In genomic region chr6:99063982-99064484, GRCm38 (mm10) we compare ENCODE assay signal across 18 mouse cellular contexts.
DNase-seq lines count a peak whose midpoint lies in the region; ATAC-seq and TF ChIP-seq lines count a peak whose summit lies in the region.
"Had no signal": no experiment of that assay in that cellular context is flagged by ENCODE, and none has a peak within 500 bp of the region (broad histone marks: within the 10 kb centered on the region; RNA-seq: fewer than 3 reads in every experiment).

No protein-coding gene starts in this region.

- no peaks in the 10 kb centered on the region for H3K36me3 ChIP-seq in lung, embryonic 15.5 days
- no peaks in the 10 kb centered on the region for H3K36me3 ChIP-seq in embryonic facial prominence, embryonic 10.5 days (replicated peaks)
- H3K36me3 ChIP-seq in embryonic facial prominence, embryonic 15.5 days: no peaks in the 10 kb centered on the region
- H3K36me3 ChIP-seq in stomach, postnatal 0 days (ENCODE audit: control insufficient read depth, insufficient read depth, low read length): no peaks in the 10 kb centered on the region
- H3K36me3 ChIP-seq: hindbrain, embryonic 12.5 days; liver, embryonic 13.5 days; midbrain, embryonic 13.5 days had no signal

- TF ChIP-seq CTCF in stomach, postnatal 0 days (IDR thresholded peaks at IDR 0.05; ENCODE audit: low read depth): no peak

- H3K9ac ChIP-seq in lung, embryonic 15.5 days: no peak overlapping the region
- no peak overlapping the region for H3K9ac ChIP-seq in embryonic facial prominence, embryonic 15.5 days
- no peak overlapping the region for H3K9ac ChIP-seq in stomach, postnatal 0 days (ENCODE audit: low read length)
- H3K9ac ChIP-seq: forebrain, embryonic 13.5 days; hindbrain, embryonic 12.5 days; liver, embryonic 13.5 days; midbrain, embryonic 13.5 days had no signal

- H3K4me1 ChIP-seq in lung, embryonic 15.5 days: peaks cover 32% of the 10 kb centered on the region
- peaks cover 54% of the 10 kb centered on the region for H3K4me1 ChIP-seq in embryonic facial prominence, embryonic 10.5 days
- H3K4me1 ChIP-seq in embryonic facial prominence, embryonic 15.5 days: peaks cover 38% of the 10 kb centered on the region
- peaks cover 5% of the 10 kb centered on the region; the same call in 1 of the 2 replicates for H3K4me1 ChIP-seq in stomach, postnatal 0 days (replicated peaks; ENCODE audit: control insufficient read depth, insufficient read depth)

- H3K4me3 ChIP-seq in lung, embryonic 15.5 days: no peak overlapping the region
- no peak overlapping the region for H3K4me3 ChIP-seq in embryonic facial prominence, embryonic 10.5 days
- no peak overlapping the region for H3K4me3 ChIP-seq in embryonic facial prominence, embryonic 15.5 days (replicated peaks)
- H3K4me3 ChIP-seq in stomach, postnatal 0 days (ENCODE audit: low read depth, low read length): no peak overlapping the region
- H3K4me3 ChIP-seq: forebrain, embryonic 13.5 days; hindbrain, embryonic 12.5 days; liver, embryonic 13.5 days; midbrain, embryonic 13.5 days had no signal

- no peak overlapping the region for H3K4me2 ChIP-seq in lung, embryonic 15.5 days
- 0 out of 2 replicates have a peak overlapping the region, but pooled peaks have one; percentile 12 for H3K4me2 ChIP-seq in embryonic facial prominence, embryonic 15.5 days (replicated peaks)
- H3K4me2 ChIP-seq in stomach, postnatal 0 days (replicated peaks; ENCODE audit: low read depth): no peak overlapping the region
- H3K4me2 ChIP-seq: forebrain, embryonic 13.5 days; hindbrain, embryonic 12.5 days; liver, embryonic 13.5 days; midbrain, embryonic 13.5 days had no signal

- no peak for DNase-seq in lung, postnatal 10 days
- DNase-seq in embryonic facial prominence, embryonic 10.5 days (ENCODE audit: low spot score): no peak
- no peak for DNase-seq in stomach, postnatal 0 days (ENCODE audit: low spot score)
- DNase-seq in cerebellum, adult 11-12 months: no peak
- DNase-seq in kidney, postnatal 25 days: no peak
- DNase-seq: adrenal gland, adult 8-10 months; cerebellum, adult 11 months; cerebellum, postnatal 36 days; left cerebral cortex, postnatal 4 days; liver, embryonic 13.5 days; thymus, adult 2 months had no signal

- peak overlapping the region; percentile 37 for H3K27ac ChIP-seq in lung, embryonic 15.5 days
- 0 out of 2 replicates have a peak overlapping the region, but pooled peaks have one; percentile 32 for H3K27ac ChIP-seq in embryonic facial prominence, embryonic 10.5 days (replicated peaks)
- peak overlapping the region; percentile 44; the same call in 1 of the 2 replicates for H3K27ac ChIP-seq in embryonic facial prominence, embryonic 15.5 days (replicated peaks)
- H3K27ac ChIP-seq in stomach, postnatal 0 days (replicated peaks): peak overlapping the region; percentile 49; the same call in 1 of the 2 replicates
- H3K27ac ChIP-seq: forebrain, embryonic 13.5 days; hindbrain, embryonic 12.5 days; liver, embryonic 13.5 days; macrophage; midbrain, embryonic 13.5 days had no signal

- peak; percentile 61 for ATAC-seq in lung, embryonic 15.5 days (ENCODE audit: borderline replicate concordance, extremely low read depth, low FRiP score, low TSS enrichment)
- ATAC-seq in embryonic facial prominence, embryonic 15.5 days (ENCODE audit: insufficient number of reproducible peaks, low FRiP score, low TSS enrichment, low read depth): peak; percentile 59; the same call in 1 of the 2 replicates
- peak; percentile 68; the same call in 1 of the 2 replicates for ATAC-seq in stomach, postnatal 0 days (ENCODE audit: low FRiP score, low TSS enrichment)
- ATAC-seq: CD4-positive, CD25-positive, alpha-beta regulatory T cell, adult 4 months; forebrain, embryonic 13.5 days; midbrain, embryonic 13.5 days had no signal

- no peaks in the 10 kb centered on the region for H3K9me3 ChIP-seq in lung, embryonic 15.5 days
- H3K9me3 ChIP-seq in embryonic facial prominence, embryonic 10.5 days: no peaks in the 10 kb centered on the region
- no peaks in the 10 kb centered on the region for H3K9me3 ChIP-seq in embryonic facial prominence, embryonic 15.5 days (replicated peaks)
- no peaks in the 10 kb centered on the region for H3K9me3 ChIP-seq in stomach, postnatal 0 days (ENCODE audit: control insufficient read depth, low read length)
- H3K9me3 ChIP-seq: forebrain, embryonic 13.5 days; hindbrain, embryonic 12.5 days; liver, embryonic 13.5 days; midbrain, embryonic 13.5 days had no signal

- TF ChIP-seq EP300 in stomach, postnatal 0 days (optimal IDR thresholded peaks at IDR 0.05): no peak

- H3K27me3 ChIP-seq in lung, embryonic 15.5 days: no peaks in the 10 kb centered on the region
- no peaks in the 10 kb centered on the region for H3K27me3 ChIP-seq in embryonic facial prominence, embryonic 10.5 days (replicated peaks; ENCODE audit: low read depth, poor library complexity, severe bottlenecking)
- H3K27me3 ChIP-seq in embryonic facial prominence, embryonic 15.5 days: 0 out of 2 replicates have a peak, but pooled peaks cover 3% of the 10 kb centered on the region
- no peaks in the 10 kb centered on the region for H3K27me3 ChIP-seq in stomach, postnatal 0 days (ENCODE audit: control insufficient read depth, insufficient read depth, low read length)
- H3K27me3 ChIP-seq: hindbrain, embryonic 12.5 days; liver, embryonic 13.5 days; midbrain, embryonic 13.5 days had no signal

- 38% methylated on average over 10 of the region's 10 CpGs for WGBS in lung, embryonic 15.5 days
- WGBS in embryonic facial prominence, embryonic 10.5 days: 85% methylated on average over 10 of the region's 10 CpGs
- 33% methylated on average over 10 of the region's 10 CpGs for WGBS in embryonic facial prominence, embryonic 15.5 days
- 45% methylated on average over 10 of the region's 10 CpGs for WGBS in stomach, postnatal 0 days
